In genomic region chr5:65005251-65005650, GRCm38 (mm10) we compare ENCODE assay signal across 17 mouse cellular contexts. TPM values are rescaled to one million over a fixed set of nuclear protein-coding genes. Genes with fewer than 3 reads are reported as not detected.
DNase-seq lines count a peak whose midpoint lies in the region; ATAC-seq lines count a peak whose summit lies in the region.
"Had no signal": no experiment of that assay in that cellular context is flagged by ENCODE, and none has a peak within 500 bp of the region (broad histone marks: within the 10 kb centered on the region; RNA-seq: fewer than 3 reads in every experiment).

No protein-coding gene starts in this region.

- H3K27me3 ChIP-seq in midbrain, embryonic 14.5 days (ENCODE audit: control insufficient read depth, insufficient read depth, low read length) = no peaks in the 10 kb centered on the region
- H3K27me3 ChIP-seq in midbrain, embryonic 10.5 days (ENCODE audit: low read depth, poor library complexity, severe bottlenecking) = no peaks in the 10 kb centered on the region
- H3K27me3 ChIP-seq: heart, embryonic 12.5 days; hindbrain, embryonic 15.5 days had no signal

- H3K4me3 ChIP-seq in midbrain, embryonic 14.5 days (replicated peaks; ENCODE audit: low read depth, low read length) = no peak overlapping the region
- no peak overlapping the region for H3K4me3 ChIP-seq in midbrain, embryonic 10.5 days
- H3K4me3 ChIP-seq: embryonic facial prominence, embryonic 10.5 days; erythroblast, embryonic 14.5 days; forebrain, embryonic 10.5 days; gastrocnemius, adult 2 months; heart, embryonic 12.5 days; hindbrain, embryonic 10.5 days; hindbrain, embryonic 15.5 days had no signal

- no peaks in the 10 kb centered on the region for H3K9me3 ChIP-seq in midbrain, embryonic 14.5 days (ENCODE audit: control insufficient read depth, low read length)
- no peaks in the 10 kb centered on the region for H3K9me3 ChIP-seq in midbrain, embryonic 10.5 days (replicated peaks)
- H3K9me3 ChIP-seq: forebrain, embryonic 10.5 days; hindbrain, embryonic 10.5 days; hindbrain, embryonic 15.5 days had no signal

- H3K27ac ChIP-seq in midbrain, embryonic 14.5 days (replicated peaks; ENCODE audit: low read depth, low read length) = 0 out of 2 replicates have a peak overlapping the region, but pooled peaks have one; percentile 32
- H3K27ac ChIP-seq in midbrain, embryonic 10.5 days (replicated peaks) = no peak overlapping the region
- H3K27ac ChIP-seq: embryonic facial prominence, embryonic 10.5 days; hindbrain, embryonic 10.5 days had no signal

- no peak overlapping the region for H3K9ac ChIP-seq in midbrain, embryonic 14.5 days (replicated peaks; ENCODE audit: low read length)
- H3K9ac ChIP-seq: heart, embryonic 12.5 days; hindbrain, embryonic 15.5 days had no signal

- no peak overlapping the region for H3K4me2 ChIP-seq in midbrain, embryonic 14.5 days (ENCODE audit: low read length)
- H3K4me2 ChIP-seq: heart, embryonic 12.5 days; hindbrain, embryonic 15.5 days had no signal

- H3K36me3 ChIP-seq in midbrain, embryonic 14.5 days (ENCODE audit: control insufficient read depth, insufficient read depth, low read length) = no peaks in the 10 kb centered on the region
- peaks cover 5% of the 10 kb centered on the region; the same call in 1 of the 2 replicates for H3K36me3 ChIP-seq in midbrain, embryonic 10.5 days
- H3K36me3 ChIP-seq: hindbrain, embryonic 15.5 days had no signal

- 92% methylated on average over 4 of the region's 4 CpGs for WGBS in midbrain, embryonic 14.5 days
- WGBS in midbrain, embryonic 10.5 days = 95% methylated on average over 4 of the region's 4 CpGs

- H3K4me1 ChIP-seq in midbrain, embryonic 14.5 days (ENCODE audit: control insufficient read depth, insufficient read depth, low read length) = no peaks in the 10 kb centered on the region
- peaks cover 14% of the 10 kb centered on the region for H3K4me1 ChIP-seq in midbrain, embryonic 10.5 days

- peak; percentile 39 for DNase-seq in CD4-positive, CD25-positive, alpha-beta regulatory T cell, adult 2 months (ENCODE audit: low read depth, low spot score)
- no peak for DNase-seq in midbrain, embryonic 14.5 days
- DNase-seq in midbrain, embryonic 10.5 days (ENCODE audit: low spot score) = no peak
- peak; percentile 63 for DNase-seq in CD4-positive helper T cell, adult 2 months (ENCODE audit: low read depth, low spot score)
- peak; percentile 74 for DNase-seq in naive thymus-derived CD4-positive, alpha-beta T cell, adult 2 months (ENCODE audit: low read depth)
- DNase-seq: cerebellum, adult 2 months; cerebellum, postnatal 10 days; gastrocnemius, adult 2 months; gastrocnemius, postnatal 25 days had no signal

- ATAC-seq in CD4-positive, CD25-positive, alpha-beta regulatory T cell, adult 4 months = no peak
- ATAC-seq in midbrain, embryonic 14.5 days (ENCODE audit: low FRiP score, low TSS enrichment) = no peak
- no peak for ATAC-seq in erythroblast, adult 5-6 weeks (replicated peaks; ENCODE audit: low FRiP score, poor library complexity, severe bottlenecking)

RNA-seq across cellular contexts. Expression of gene Fam114a1, which starts 35.4 kb away (rescaled TPM):
- polyA plus RNA-seq in CD4-positive, CD25-positive, alpha-beta regulatory T cell, adult 4 months (2017; shearing (Covaris generic)) = 1 to 10 TPM; 2.3 to 4.9 TPM
- 1.6 and 6.2 TPM in 2 replicates for polyA plus RNA-seq in midbrain, embryonic 14.5 days (2014; fragmentation: Nextera tagmentation; extraction: Ambion mirVana)
- 16.8 and 19.0 TPM in 2 replicates for polyA plus RNA-seq in midbrain, embryonic 10.5 days (2016; fragmentation: Nextera tagmentation; extraction: Ambion mirVana)
- 0.77 and 1.3 TPM in 2 replicates for total RNA-seq in erythroblast, adult 5-6 weeks (2015; ENCODE audit: low replicate concordance)
- 0.34 and 2.8 TPM in 2 replicates for total RNA-seq in erythroblast, adult 5-6 weeks (2017; ENCODE audit: low replicate concordance)
- polyA plus RNA-seq: erythroblast, embryonic 14.5 days had no signal

RNA-seq across cellular contexts. Expression of gene Tlr6, which starts 45.4 kb away (rescaled TPM):
- polyA plus RNA-seq in CD4-positive, CD25-positive, alpha-beta regulatory T cell, adult 4 months (2017; shearing (Covaris generic)) = 1 to 10 TPM; 5.6 to 8.7 TPM
- 0.07 and 0.25 TPM in 2 replicates for polyA plus RNA-seq in midbrain, embryonic 14.5 days (2014; fragmentation: Nextera tagmentation; extraction: Ambion mirVana)
- polyA plus RNA-seq in midbrain, embryonic 10.5 days (2016; fragmentation: Nextera tagmentation; extraction: Ambion mirVana) = 0.21 and 0.39 TPM in 2 replicates
- 1.9 and 2.1 TPM in 2 replicates for total RNA-seq in erythroblast, adult 5-6 weeks (2015; ENCODE audit: low replicate concordance)
- 1.1 TPM in 2 replicates for total RNA-seq in erythroblast, adult 5-6 weeks (2017; ENCODE audit: low replicate concordance)
- polyA plus RNA-seq: erythroblast, embryonic 14.5 days had no signal

Comparison
In these comparisons a context has a peak if more than half of its experiments do, and no peak if none do; other contexts are left out.
1. DNase-seq: peak in CD4-positive, CD25-positive, alpha-beta regulatory T cell, adult 2 months (single experiment), CD4-positive helper T cell, adult 2 months (single experiment) and naive thymus-derived CD4-positive, alpha-beta T cell, adult 2 months (single experiment); none in midbrain, embryonic 14.5 days (single experiment) and midbrain, embryonic 10.5 days (single experiment).